Mouse (Mus musculus) stomach, postnatal 0 days (tissue): ENCODE measurements around the gene Cdiptos.

ENCODE experiments used
- CTCF ChIP-seq: IDR thresholded peaks from 2 replicates; pipeline ENCODE4 v1.5.1; 2016; ENCODE audit warnings: antibody characterized with exemption, low read depth, mild to moderate bottlenecking, moderate library complexity
- EP300 ChIP-seq: optimal IDR thresholded peaks from 2 replicates; pipeline ENCODE3; 2016; ENCODE audit warnings: antibody characterized with exemption

DNA sequence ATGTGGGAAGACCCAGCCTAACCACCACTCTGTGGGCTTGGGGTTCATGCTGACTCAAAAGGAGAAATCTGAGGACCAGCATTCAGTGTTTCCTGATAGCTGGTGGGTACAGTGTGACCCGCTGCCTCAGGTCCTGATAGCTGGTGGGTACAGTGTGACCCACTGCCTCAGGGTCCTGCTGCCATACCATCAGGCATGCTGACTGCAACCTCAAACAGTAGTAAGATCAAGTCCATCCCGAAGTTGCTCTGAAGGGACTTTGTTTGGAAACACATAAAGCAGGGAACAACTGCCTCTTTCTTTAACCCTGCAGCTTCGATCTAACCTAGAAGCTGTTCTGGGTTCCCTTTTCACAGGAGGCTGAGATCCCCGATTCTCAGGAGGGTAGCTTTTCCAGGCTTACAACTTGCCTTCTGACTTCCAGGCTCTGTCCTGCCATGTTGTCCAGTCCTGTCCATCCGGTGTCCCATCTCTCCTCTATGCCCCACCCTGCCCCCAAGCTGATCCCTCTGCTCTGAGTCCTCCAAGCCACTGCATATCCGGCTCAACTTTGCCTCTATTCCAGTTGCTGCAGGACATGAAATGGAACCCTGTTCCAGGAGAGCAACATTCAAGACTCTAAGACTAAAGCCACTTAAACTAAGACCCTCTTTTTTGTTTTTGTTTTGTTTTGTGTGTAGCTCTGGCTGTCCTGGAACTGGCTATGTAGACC is 31.6 kb upstream of the Cdiptos start:
- TF ChIP-seq CTCF (no peak), EP300 (no peak)
